Mouse (Mus musculus) heart, embryonic 15.5 days (tissue): ENCODE data around the gene Inpp4b. TPM values are rescaled to one million over a fixed set of nuclear protein-coding genes. Genes with fewer than 3 reads are reported as not detected.

Source experiments
- ATAC-seq: fragments of 200-750 bp; cut with Nextera tagmentation; replicated peaks from 2 replicates; pipeline ENCODE4 v1.8.0; 2017; ENCODE audit warnings: low read depth, moderate TSS enrichment; ENCODE audit not compliant: insufficient number of reproducible peaks, insufficient read depth, low FRiP score
- H3K27ac ChIP-seq: fragments of 300-500 bp; sonication (generic); 2 replicates; pipeline ENCODE4 v1.5.1; 2015; ENCODE audit warnings: mild to moderate bottlenecking, inconsistent platforms
- H3K27me3 ChIP-seq: fragments of 300-500 bp; sonication (generic); 2 replicates; pipeline ENCODE4 v1.6.1; 2015; ENCODE audit warnings: inconsistent platforms
- H3K36me3 ChIP-seq: fragments of 300-500 bp; sonication (generic); 2 replicates; pipeline ENCODE4 v1.6.1; 2015; ENCODE audit warnings: mild to moderate bottlenecking, inconsistent platforms
- H3K4me1 ChIP-seq: fragments of 300-500 bp; sonication (generic); replicated peaks from 2 replicates; pipeline ENCODE4 v1.6.1; 2015; ENCODE audit warnings: inconsistent platforms
- H3K4me2 ChIP-seq: fragments of 300-500 bp; sonication (generic); 2 replicates; pipeline ENCODE4 v1.6.1; 2015; ENCODE audit warnings: inconsistent platforms, mild to moderate bottlenecking, moderate library complexity
- H3K4me3 ChIP-seq: fragments of 300-500 bp; sonication (generic); 2 replicates; pipeline ENCODE4 v1.5.1; 2015; ENCODE audit warnings: mild to moderate bottlenecking, inconsistent platforms
- H3K9ac ChIP-seq: fragments of 300-500 bp; sonication (generic); 2 replicates; pipeline ENCODE4 v1.6.1; 2015; ENCODE audit warnings: mild to moderate bottlenecking, inconsistent platforms
- H3K9me3 ChIP-seq: fragments of 300-500 bp; sonication (generic); replicated peaks from 2 replicates; pipeline ENCODE4 v1.6.1; 2016; ENCODE audit warnings: inconsistent platforms
- WGBS: fragments of 180-500 bp; shearing (Covaris S2); methylation state at CpG from one replicate; pipeline ENCODE4 v1.1.7; 2015; ENCODE audit warnings: mixed read lengths; 5-methylcytosine and 5-hydroxymethylcytosine counted together
- polyA plus RNA-seq: library from polyadenylated mRNA; unstranded; fragments of >200 nt; fragmentation: Nextera tagmentation; extraction: Ambion mirVana; gene quantifications from 2 replicates; pipeline ENCODE4 v1.2.1, GENCODE M21; 2015

Gene Inpp4b
- polyA plus RNA-seq, 1 experiment from 2014 or later = 11.4 TPM

DNA sequence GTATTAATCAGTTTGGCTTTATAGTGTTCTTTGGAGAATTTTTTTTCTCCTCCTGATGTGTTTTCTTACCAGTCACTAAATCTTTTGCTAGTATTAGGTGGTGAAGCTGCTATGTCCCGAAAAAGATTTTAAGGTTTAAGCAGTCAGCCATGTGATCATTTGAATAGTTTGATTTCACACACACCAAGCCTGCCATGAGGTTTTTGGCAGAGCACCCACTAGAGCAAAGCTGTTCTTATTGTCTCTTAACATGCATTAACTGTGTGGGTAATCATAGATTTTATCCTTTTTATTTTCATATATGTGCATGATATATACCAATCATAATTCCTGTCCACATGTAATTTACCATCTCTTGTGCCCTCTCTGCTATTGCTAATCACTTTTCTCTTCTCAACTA lies 240.6 kb downstream of the Inpp4b start:
- 58% methylated on average over 1 of the region's 1 CpGs for WGBS
- no peak for ATAC-seq

GRCm38 (mm10) chr8:81586783-81587182 lies 244.4 kb downstream of the Inpp4b start:
- H3K27ac ChIP-seq = no peak overlapping the region
- no peak for ATAC-seq
- WGBS = 79% methylated on average over 5 of the region's 5 CpGs

More for the DNA sequence above, 240.6 kb downstream of the Inpp4b start:
- H3K9me3 ChIP-seq = no peaks in the 10 kb centered on the region
- H3K4me1 ChIP-seq = no peaks in the 10 kb centered on the region
- H3K27me3 ChIP-seq = no peaks in the 10 kb centered on the region
- no peak overlapping the region for H3K4me2 ChIP-seq
- H3K36me3 ChIP-seq = no peaks in the 10 kb centered on the region
- H3K9ac ChIP-seq = no peak overlapping the region
- no peak overlapping the region for H3K27ac ChIP-seq
- H3K4me3 ChIP-seq = no peak overlapping the region

GRCm38 (mm10) chr8:81594134-81594714 lies 251.9 kb downstream of the Inpp4b start:
- H3K36me3 ChIP-seq = no peaks in the 10 kb centered on the region
- H3K4me3 ChIP-seq = no peak overlapping the region
- H3K27me3 ChIP-seq = no peaks in the 10 kb centered on the region
- 76% methylated on average over 3 of the region's 3 CpGs for WGBS
- no peak overlapping the region for H3K4me2 ChIP-seq
- no peak for ATAC-seq
- H3K27ac ChIP-seq = no peak overlapping the region
- no peaks in the 10 kb centered on the region for H3K4me1 ChIP-seq
- no peaks in the 10 kb centered on the region for H3K9me3 ChIP-seq
- no peak overlapping the region for H3K9ac ChIP-seq

More at GRCm38 (mm10) chr8:81586783-81587182, 244.4 kb downstream of the Inpp4b start:
- Histone ChIP-seq H3K36me3 (no peaks in the 10 kb centered on the region), H3K9ac (no peak overlapping the region), H3K4me2 (no peak overlapping the region), H3K4me3 (no peak overlapping the region), H3K4me1 (no peaks in the 10 kb centered on the region), H3K27me3 (no peaks in the 10 kb centered on the region), H3K9me3 (no peaks in the 10 kb centered on the region)

DNA sequence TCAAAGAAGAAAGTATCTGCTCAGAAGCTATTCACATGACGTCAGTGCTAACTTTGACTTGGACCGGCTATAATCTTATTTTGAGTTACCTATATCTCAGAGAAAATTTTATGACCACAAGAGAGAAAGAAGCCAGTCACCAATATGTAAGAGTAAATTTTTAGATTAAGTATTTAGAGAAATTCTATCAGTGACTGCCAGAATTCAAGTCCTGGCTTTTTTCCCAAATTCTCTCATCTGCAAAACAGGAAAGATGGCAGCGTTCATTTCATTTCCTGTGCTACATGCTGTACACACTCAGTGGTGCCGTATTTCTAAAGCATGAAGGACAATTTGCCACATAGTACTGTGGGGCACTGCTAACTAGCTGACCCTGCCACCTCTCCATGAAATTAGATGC lies 256.9 kb downstream of the Inpp4b start:
- H3K27ac ChIP-seq = no peak overlapping the region
- no peak overlapping the region for H3K4me3 ChIP-seq
- H3K36me3 ChIP-seq = no peaks in the 10 kb centered on the region
- H3K4me2 ChIP-seq = no peak overlapping the region
- no peaks in the 10 kb centered on the region for H3K9me3 ChIP-seq
- H3K9ac ChIP-seq = no peak overlapping the region
- H3K27me3 ChIP-seq = no peaks in the 10 kb centered on the region
- H3K4me1 ChIP-seq = no peaks in the 10 kb centered on the region
- WGBS = 57% methylated on average over 4 of the region's 4 CpGs
- ATAC-seq = no peak

DNA sequence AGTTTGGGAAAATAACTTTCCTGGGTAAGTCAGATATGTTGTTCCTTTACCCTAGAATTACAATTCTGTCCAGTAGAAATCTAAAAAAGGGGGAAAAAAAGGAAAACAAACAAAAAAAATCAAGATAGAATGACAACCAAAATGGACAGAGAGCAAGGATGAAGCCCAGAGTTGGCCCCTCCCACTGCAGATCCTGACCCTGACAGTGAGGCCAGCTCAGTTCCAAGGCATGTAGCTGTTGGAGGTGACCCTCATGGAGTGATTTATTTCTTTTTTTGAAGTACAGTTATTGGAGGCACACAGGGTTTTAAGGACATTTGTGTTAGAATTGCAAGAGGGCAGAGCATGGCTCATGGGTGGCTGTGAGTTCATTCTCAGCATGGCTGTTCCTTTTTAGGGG lies 258.8 kb downstream of the Inpp4b start:
- Histone ChIP-seq H3K9ac (no peak overlapping the region), H3K4me3 (no peak overlapping the region), H3K27ac (no peak overlapping the region), H3K27me3 (no peaks in the 10 kb centered on the region), H3K4me1 (no peaks in the 10 kb centered on the region), H3K36me3 (no peaks in the 10 kb centered on the region), H3K9me3 (no peaks in the 10 kb centered on the region), H3K4me2 (no peak overlapping the region)
- no peak for ATAC-seq

GRCm38 (mm10) chr8:81608082-81608481 lies 265.7 kb downstream of the Inpp4b start:
- Histone ChIP-seq H3K27ac (no peak overlapping the region), H3K4me2 (no peak overlapping the region), H3K9me3 (no peaks in the 10 kb centered on the region), H3K9ac (no peak overlapping the region), H3K36me3 (no peaks in the 10 kb centered on the region), H3K4me1 (peaks cover 5% of the 10 kb centered on the region; the same call in 1 of the 2 replicates), H3K4me3 (no peak overlapping the region), H3K27me3 (no peaks in the 10 kb centered on the region)
- WGBS = 86% methylated on average over 1 of the region's 1 CpGs
- no peak for ATAC-seq

GRCm38 (mm10) chr8:81609064-81609463 lies 266.7 kb downstream of the Inpp4b start:
- Histone ChIP-seq H3K9ac (no peak overlapping the region), H3K4me1 (peaks cover 5% of the 10 kb centered on the region; the same call in 1 of the 2 replicates), H3K36me3 (no peaks in the 10 kb centered on the region), H3K27me3 (no peaks in the 10 kb centered on the region), H3K4me2 (no peak overlapping the region), H3K9me3 (no peaks in the 10 kb centered on the region), H3K4me3 (no peak overlapping the region), H3K27ac (no peak overlapping the region)
- WGBS = 71% methylated on average over 4 of the region's 4 CpGs
- ATAC-seq = no peak

DNA sequence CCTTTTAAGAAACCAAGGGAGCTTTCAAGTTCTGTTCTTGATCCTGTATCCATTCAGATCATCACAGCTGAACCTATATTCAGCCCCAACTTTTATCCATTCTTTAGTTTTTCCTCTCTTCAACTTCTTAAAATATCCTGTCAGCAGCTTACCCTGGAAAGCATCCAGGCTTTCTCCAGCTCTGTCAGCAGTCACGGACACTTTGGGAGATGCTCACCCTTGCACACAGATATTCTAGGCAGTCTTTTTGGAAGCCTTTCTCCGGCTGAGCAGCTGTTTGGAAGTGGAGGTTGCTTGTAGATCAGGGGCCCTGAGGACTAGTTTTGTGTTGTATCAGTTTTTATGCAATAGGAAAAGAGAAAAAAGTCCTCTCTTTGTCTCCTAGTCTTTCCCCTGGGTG lies 270.3 kb downstream of the Inpp4b start:
- no peaks in the 10 kb centered on the region for H3K27me3 ChIP-seq
- H3K9ac ChIP-seq = no peak overlapping the region
- no peaks in the 10 kb centered on the region for H3K9me3 ChIP-seq
- peaks cover 5% of the 10 kb centered on the region; the same call in 1 of the 2 replicates for H3K4me1 ChIP-seq
- H3K4me3 ChIP-seq = no peak overlapping the region
- 11% methylated on average over 2 of the region's 2 CpGs for WGBS
- H3K36me3 ChIP-seq = no peaks in the 10 kb centered on the region
- no peak overlapping the region for H3K27ac ChIP-seq
- no peak overlapping the region for H3K4me2 ChIP-seq
- ATAC-seq = no peak

DNA sequence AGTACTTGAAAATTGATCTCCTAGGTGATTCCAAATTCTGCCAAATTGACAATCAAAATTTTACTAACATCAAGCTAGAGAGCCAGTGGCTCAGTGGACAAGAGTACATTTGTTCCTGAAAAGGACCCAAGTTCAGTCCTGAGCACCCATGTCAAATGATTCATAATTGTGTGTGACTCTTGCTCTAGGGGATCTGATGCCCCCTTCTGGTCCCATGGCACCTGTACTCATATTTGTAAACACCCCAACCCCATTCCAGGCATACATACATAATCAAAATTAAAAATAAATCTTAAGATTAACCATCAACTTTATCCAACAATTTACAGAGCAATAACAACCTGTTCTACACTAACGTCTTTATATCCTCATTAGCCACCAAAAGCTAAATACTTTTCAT lies 271.8 kb downstream of the Inpp4b start:
- no peak overlapping the region for H3K27ac ChIP-seq
- no peak overlapping the region for H3K9ac ChIP-seq
- no peaks in the 10 kb centered on the region for H3K27me3 ChIP-seq
- ATAC-seq = no peak
- 88% methylated on average over 1 of the region's 1 CpGs for WGBS
- peaks cover 5% of the 10 kb centered on the region; the same call in 1 of the 2 replicates for H3K4me1 ChIP-seq
- no peaks in the 10 kb centered on the region for H3K36me3 ChIP-seq
- no peak overlapping the region for H3K4me2 ChIP-seq
- H3K4me3 ChIP-seq = no peak overlapping the region
- no peaks in the 10 kb centered on the region for H3K9me3 ChIP-seq

- Histone ChIP-seq H3K27me3 (no peaks in the 10 kb centered on the region), H3K9me3 (no peaks in the 10 kb centered on the region), H3K9ac (no peak overlapping the region), H3K36me3 (no peaks in the 10 kb centered on the region), H3K4me2 (no peak overlapping the region), H3K4me1 (peaks cover 5% of the 10 kb centered on the region; the same call in 1 of the 2 replicates), H3K27ac (no peak overlapping the region), H3K4me3 (no peak overlapping the region)
- WGBS = 89% methylated on average over 2 of the region's 2 CpGs
- ATAC-seq = no peak
Measured at GRCm38 (mm10) chr8:81614605-81615004, 272.2 kb downstream of the Inpp4b start.

- Histone ChIP-seq H3K4me1 (peaks cover 5% of the 10 kb centered on the region; the same call in 1 of the 2 replicates), H3K36me3 (no peaks in the 10 kb centered on the region), H3K9me3 (no peaks in the 10 kb centered on the region), H3K4me3 (no peak overlapping the region), H3K27me3 (no peaks in the 10 kb centered on the region), H3K9ac (no peak overlapping the region), H3K4me2 (no peak overlapping the region), H3K27ac (no peak overlapping the region)
- 70% methylated on average over 1 of the region's 1 CpGs for WGBS
- no peak for ATAC-seq
Measured at GRCm38 (mm10) chr8:81615552-81615951, 273.2 kb downstream of the Inpp4b start.

GRCm38 (mm10) chr8:81618918-81619317 lies 276.6 kb downstream of the Inpp4b start:
- Histone ChIP-seq H3K9ac (no peak overlapping the region), H3K27ac (no peak overlapping the region), H3K36me3 (no peaks in the 10 kb centered on the region), H3K27me3 (no peaks in the 10 kb centered on the region), H3K4me1 (no peaks in the 10 kb centered on the region), H3K4me2 (no peak overlapping the region), H3K4me3 (no peak overlapping the region), H3K9me3 (no peaks in the 10 kb centered on the region)
- WGBS = 93% methylated on average over 3 of the region's 3 CpGs
- ATAC-seq = no peak
